Mouse (Mus musculus): ENCODE data around the gene Gm6205. TPM values are rescaled to one million over a fixed set of nuclear protein-coding genes. Genes with fewer than 3 reads are reported as not detected.
"Not testable (repeated sequence)": the region's sequence is repeated elsewhere in the genome, so short reads cannot be mapped to it uniquely, and the experiment has no call there.

Gm6205 gene
- not detected for total RNA-seq (2022)

- DNase-seq (ENCODE audit: low spot score in 2 of 2), result not testable (repeated sequence)
These were observed at the start of gene Gm6205 for GRCm38 (mm10) chr5:94648082-94648481. TSS of gene Gm6205 (plus strand) at chr5:94648382.

DNA sequence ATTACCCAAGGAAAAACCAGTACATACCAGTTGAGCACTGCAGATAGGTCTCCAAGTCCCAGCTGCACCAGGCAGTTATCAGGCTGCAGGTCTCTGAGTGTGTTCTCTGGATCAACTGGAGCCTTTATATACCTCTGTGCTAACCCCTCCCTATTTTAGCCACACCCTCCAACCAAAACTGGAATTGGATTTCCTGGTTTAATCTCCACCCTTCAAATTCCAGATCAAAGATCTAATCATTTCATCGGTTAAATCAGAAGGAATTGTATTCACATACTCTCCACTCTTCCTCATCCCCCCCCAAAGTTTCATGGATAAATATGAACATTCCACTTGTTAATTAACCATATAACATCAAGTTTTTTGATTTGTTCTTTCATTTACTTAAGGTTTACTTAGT, 31.9 kb upstream of the Gm6205 start, which contains the start of gene Gm3147:
TSS of gene Gm3147 (minus strand) at position 101 of the 400 bp plus-strand sequence.
- not testable (repeated sequence) for DNase-seq (ENCODE audit: low spot score in 2 of 2)

- not testable (repeated sequence) for DNase-seq (ENCODE audit: low spot score in 2 of 2)
These were observed 24.5 kb upstream of the Gm6205 start, which contains the start of gene Gm6509 for GRCm38 (mm10) chr5:94623679-94624078. TSS of gene Gm6509 (plus strand) at chr5:94623979.

Other genes with a start within 250 kb of the Gm6205 start
- gene Gm7682, start 202.6 kb upstream of the Gm6205 start, total RNA-seq (2022), result not detected
- not detected for gene Gm3139, start 122.1 kb upstream of the Gm6205 start, total RNA-seq (2022)
- not detected for gene Gm3147, start 32.0 kb upstream of the Gm6205 start, total RNA-seq (2022)
- gene Gm6509, start 24.4 kb upstream of the Gm6205 start, total RNA-seq (2022), result not detected
- not detected for gene Gm3183, start 217.1 kb downstream of the Gm6205 start, total RNA-seq (2022)